Mouse (Mus musculus): ENCODE data around the gene Dusp11.
"Not testable (repeated sequence)": the region's sequence is repeated elsewhere in the genome, so short reads cannot be mapped to it uniquely, and the experiment has no call there.

Dusp11 gene

GRCm38 (mm10) chr6:85961101-85962091 is at the start of gene Dusp11:
Gene Dusp11, minus strand, starts transcription at chr6:85961667.
- DNase-seq, result peak; percentile 93

GRCm38 (mm10) chr6:86009980-86010379 is 48.5 kb upstream of the Dusp11 start:
- DNase-seq, result peak; percentile 61

- peak; percentile 79 for DNase-seq
Observed at GRCm38 (mm10) chr6:86004271-86005148, 43.0 kb upstream of the Dusp11 start.

GRCm38 (mm10) chr6:86003405-86003925 is 42.0 kb upstream of the Dusp11 start:
- DNase-seq, result peak; percentile 20

GRCm38 (mm10) chr6:85990774-85991173 is 29.3 kb upstream of the Dusp11 start:
- DNase-seq, result not testable (repeated sequence)

- DNase-seq, result not testable (repeated sequence)
Observed at GRCm38 (mm10) chr6:85989570-85989969, 28.1 kb upstream of the Dusp11 start.

GRCm38 (mm10) chr6:85984351-85984750 is 22.9 kb upstream of the Dusp11 start:
- no peak for DNase-seq

- DNase-seq, result not testable (repeated sequence)
Observed at GRCm38 (mm10) chr6:85978736-85979135, 17.3 kb upstream of the Dusp11 start.

- DNase-seq, result no peak
Observed at GRCm38 (mm10) chr6:85976242-85976641, 14.8 kb upstream of the Dusp11 start.

GRCm38 (mm10) chr6:85975761-85976160 is 14.3 kb upstream of the Dusp11 start:
- DNase-seq, result no peak

- DNase-seq, result no peak
Observed at GRCm38 (mm10) chr6:85974941-85975617, 13.6 kb upstream of the Dusp11 start.

- DNase-seq, result no peak
Observed at GRCm38 (mm10) chr6:85973336-85973735, 11.9 kb upstream of the Dusp11 start.

GRCm38 (mm10) chr6:85972699-85973098 is 11.2 kb upstream of the Dusp11 start:
- DNase-seq, result no peak

- DNase-seq, result no peak
Observed at GRCm38 (mm10) chr6:85969889-85970288, 8.4 kb upstream of the Dusp11 start.

- DNase-seq, result no peak
Observed at GRCm38 (mm10) chr6:85966686-85967085, 5.2 kb upstream of the Dusp11 start.

- DNase-seq, result not testable (repeated sequence)
Observed at GRCm38 (mm10) chr6:85966081-85966480, 4.6 kb upstream of the Dusp11 start.

- DNase-seq, result no peak
Observed at GRCm38 (mm10) chr6:85957581-85957980, 3.9 kb downstream of the Dusp11 start.

- no peak for DNase-seq
Observed at GRCm38 (mm10) chr6:85948549-85948948, 12.9 kb downstream of the Dusp11 start.

GRCm38 (mm10) chr6:85942469-85942868 is 19.0 kb downstream of the Dusp11 start:
- DNase-seq, result no peak

GRCm38 (mm10) chr6:85938701-85939100 is 22.8 kb downstream of the Dusp11 start:
- DNase-seq, result no peak

- DNase-seq, result peak; percentile 95
Observed at GRCm38 (mm10) chr6:85936508-85937465, 24.7 kb downstream of the Dusp11 start.

Measured in kidney, adult 9 months (tissue).